Mouse (Mus musculus) layer of hippocampus, adult 2 months (tissue): ENCODE measurements around the gene Tead1. TPM values are rescaled to one million over a fixed set of nuclear protein-coding genes. Genes with fewer than 3 reads are reported as not detected.

Source experiments
- DNase-seq, 2 experiments: peaks; one replicate each; pipeline ENCODE4 v3.0.0; 2022; ENCODE audit warnings: low spot score in 2 of 2
- H3K27ac ChIP-seq: fragments of 200-600 bp; 2 replicates; pipeline ENCODE4 v1.8.1; 2022
- H3K4me3 ChIP-seq: fragments of 200-600 bp; 2 replicates; pipeline ENCODE4 v1.8.1; 2022; ENCODE audit warnings: mild to moderate bottlenecking
- CTCF ChIP-seq: fragments of 200-600 bp; conservative IDR thresholded peaks from 2 replicates; pipeline ENCODE4 v1.8.1; 2022; ENCODE audit warnings: antibody characterized with exemption, mild to moderate bottlenecking, moderate library complexity
- long read RNA-seq, 2 experiments: library from polyadenylated mRNA; stranded (forward); transcript quantifications; one replicate each; pipeline ENCODE4 v2.0.0; 2021; ENCODE audit warnings: borderline mapping rate in 2 of 2
- total RNA-seq, 2 experiments: library from RNA; stranded (reverse); gene quantifications; 2 replicates each; pipeline ENCODE4 v1.2.3; 2021

Gene Tead1
- 10 to 100 TPM; 23.9 to 29.0 TPM for total RNA-seq
- long read RNA-seq, experiment 1, partial matches to known transcripts = 0 of 2 reads
- long read RNA-seq, experiment 1, other reads (novel, unspliced or antisense) = 1 of 2 reads
- long read RNA-seq, experiment 2, partial matches to known transcripts = 0 of 6 reads
- long read RNA-seq, experiment 2, other reads (novel, unspliced or antisense) = 6 of 6 reads

- DNase-seq = peak; percentile 93 to 98
- Histone ChIP-seq H3K27ac (peak within 1 kb of the TSS; percentile 90), H3K4me3 (peak within 1 kb of the TSS; percentile 86)
- no peak for TF ChIP-seq CTCF
Measured at GRCm38 (mm10) chr7:112679171-112679512, at the start of gene Tead1. Tead1 (plus strand) TSS chr7:112679318.

GRCm38 (mm10) chr7:112634505-112635213 is 44.5 kb upstream of the Tead1 start:
- no peak overlapping the region for H3K27ac ChIP-seq
- TF ChIP-seq CTCF = no peak
- no peak overlapping the region for H3K4me3 ChIP-seq
- DNase-seq = no peak

- peak; percentile 22; the same call in 1 of the 2 replicates for TF ChIP-seq CTCF
- H3K27ac ChIP-seq = no peak overlapping the region
- no peak overlapping the region for H3K4me3 ChIP-seq
- no peak for DNase-seq
Measured at GRCm38 (mm10) chr7:112635936-112636335, 43.2 kb upstream of the Tead1 start.

GRCm38 (mm10) chr7:112643866-112644543 is 35.1 kb upstream of the Tead1 start:
- Histone ChIP-seq H3K27ac (no peak overlapping the region), H3K4me3 (no peak overlapping the region)
- no peak for TF ChIP-seq CTCF
- no peak for DNase-seq

- DNase-seq = no peak
- H3K4me3 ChIP-seq = no peak overlapping the region
- peak; percentile 53 for TF ChIP-seq CTCF
- no peak overlapping the region for H3K27ac ChIP-seq
Measured at GRCm38 (mm10) chr7:112644701-112645100, 34.4 kb upstream of the Tead1 start.

GRCm38 (mm10) chr7:112645724-112646123 is 33.4 kb upstream of the Tead1 start:
- TF ChIP-seq CTCF = no peak
- no peak overlapping the region for H3K27ac ChIP-seq
- DNase-seq = no peak
- H3K4me3 ChIP-seq = no peak overlapping the region

GRCm38 (mm10) chr7:112647417-112647816 is 31.7 kb upstream of the Tead1 start:
- TF ChIP-seq CTCF = no peak
- no peak overlapping the region for H3K4me3 ChIP-seq
- DNase-seq = no peak
- no peak overlapping the region for H3K27ac ChIP-seq

- no peak for DNase-seq
- no peak overlapping the region for H3K4me3 ChIP-seq
- H3K27ac ChIP-seq = no peak overlapping the region
- TF ChIP-seq CTCF = no peak
Measured at GRCm38 (mm10) chr7:112656141-112656662, 22.9 kb upstream of the Tead1 start.

GRCm38 (mm10) chr7:112658939-112659338 is 20.2 kb upstream of the Tead1 start:
- no peak overlapping the region for H3K27ac ChIP-seq
- no peak overlapping the region for H3K4me3 ChIP-seq
- no peak for DNase-seq
- TF ChIP-seq CTCF = no peak

GRCm38 (mm10) chr7:112659816-112660215 is 19.3 kb upstream of the Tead1 start:
- Histone ChIP-seq H3K27ac (no peak overlapping the region), H3K4me3 (no peak overlapping the region)
- no peak for TF ChIP-seq CTCF
- no peak for DNase-seq

GRCm38 (mm10) chr7:112660325-112660724 is 18.8 kb upstream of the Tead1 start:
- TF ChIP-seq CTCF = no peak
- Histone ChIP-seq H3K4me3 (no peak overlapping the region), H3K27ac (no peak overlapping the region)
- no peak for DNase-seq

GRCm38 (mm10) chr7:112662398-112663313 is 16.5 kb upstream of the Tead1 start:
- no peak for DNase-seq
- Histone ChIP-seq H3K27ac (peak overlapping the region; percentile 36), H3K4me3 (no peak overlapping the region)
- no peak for TF ChIP-seq CTCF
